Mouse (Mus musculus): ENCODE data around the gene Emc9. TPM values are rescaled to one million over a fixed set of nuclear protein-coding genes. Genes with fewer than 3 reads are reported as not detected.

Gene Emc9
- polyA plus RNA-seq, 2 experiments from 2014 or later: 25.2 to 28.6 TPM

GRCm38 (mm10) chr14:55560202-55561073 is 24.7 kb downstream of the Emc9 start, which contains the start of gene A730061H03Rik:
A730061H03Rik (minus strand) TSS chr14:55560406.
- peak; percentile 86 for ATAC-seq

GRCm38 (mm10) chr14:55559799-55560201 is 25.3 kb downstream of the Emc9 start, which contains the start of gene Dcaf11:
Dcaf11 (plus strand) TSS chr14:55560006.
- ATAC-seq: peak; percentile 32

- no peak for ATAC-seq
These were observed 26.2 kb downstream of the Emc9 start for GRCm38 (mm10) chr14:55558740-55559448.

GRCm38 (mm10) chr14:55557587-55557986 is 27.5 kb downstream of the Emc9 start:
- ATAC-seq: no peak

- ATAC-seq: no peak
These were observed 28.1 kb downstream of the Emc9 start for GRCm38 (mm10) chr14:55557003-55557402.

- ATAC-seq: no peak
These were observed 29.3 kb downstream of the Emc9 start for GRCm38 (mm10) chr14:55555788-55556187.

GRCm38 (mm10) chr14:55554635-55555034 is 30.5 kb downstream of the Emc9 start:
- ATAC-seq: no peak

GRCm38 (mm10) chr14:55551794-55552193 is 33.3 kb downstream of the Emc9 start:
- no peak for ATAC-seq

GRCm38 (mm10) chr14:55551347-55551746 is 33.8 kb downstream of the Emc9 start:
- ATAC-seq: no peak

GRCm38 (mm10) chr14:55550191-55550590 is 34.9 kb downstream of the Emc9 start:
- ATAC-seq: no peak

GRCm38 (mm10) chr14:55544334-55544733 is 40.8 kb downstream of the Emc9 start:
- ATAC-seq: no peak

- no peak for ATAC-seq
These were observed 42.8 kb downstream of the Emc9 start for GRCm38 (mm10) chr14:55542268-55542667.

- no peak for ATAC-seq
These were observed 44.2 kb downstream of the Emc9 start for GRCm38 (mm10) chr14:55540787-55541321.

- ATAC-seq: peak; percentile 76
These were observed 44.9 kb downstream of the Emc9 start, which contains the start of gene Pck2 for GRCm38 (mm10) chr14:55540067-55540786. Pck2 (plus strand) TSS chr14:55540266.

GRCm38 (mm10) chr14:55536116-55536745 is 48.9 kb downstream of the Emc9 start:
- ATAC-seq: no peak

Other genes starting within 250 kb of the Emc9 start
- 10 to 100 TPM; 39.2 to 42.2 TPM for gene Dhrs4, start 106.5 kb downstream of the Emc9 start, polyA plus RNA-seq (2017; shearing (Covaris generic))
- gene Carmil3, start 94.7 kb downstream of the Emc9 start, polyA plus RNA-seq (2017; shearing (Covaris generic)): not detected
- not detected for gene Cpne6, start 74.9 kb downstream of the Emc9 start, polyA plus RNA-seq (2017; shearing (Covaris generic))
- gene Nrl, start 60.3 kb downstream of the Emc9 start, polyA plus RNA-seq (2017; shearing (Covaris generic)): under 1 TPM in 1 of 2 experiments, not detected in 1; 0.07 TPM
- 10 to 100 TPM; 23.6 to 33.4 TPM for gene Pck2, start 45.0 kb downstream of the Emc9 start, polyA plus RNA-seq (2017; shearing (Covaris generic))
- 10 to 100 TPM; 95.9 to 97.4 TPM for gene Dcaf11, start 25.3 kb downstream of the Emc9 start, polyA plus RNA-seq (2017; shearing (Covaris generic))
- not detected for gene A730061H03Rik, start 24.9 kb downstream of the Emc9 start, polyA plus RNA-seq (2017; shearing (Covaris generic))
- gene Fitm1, start 9.7 kb downstream of the Emc9 start, polyA plus RNA-seq (2017; shearing (Covaris generic)): not detected
- gene Psme1, start 7.2 kb downstream of the Emc9 start, polyA plus RNA-seq (2017; shearing (Covaris generic)): 100 to 1,000 TPM; 700 to 830 TPM
- gene Psme2, start 5.8 kb upstream of the Emc9 start, polyA plus RNA-seq (2017; shearing (Covaris generic)): 100 to 1,000 TPM; 980 to 996 TPM
- gene Rnf31, start 6.4 kb upstream of the Emc9 start, polyA plus RNA-seq (2017; shearing (Covaris generic)): 10 to 100 TPM; 32.6 to 33.3 TPM
- gene Irf9, start 18.3 kb upstream of the Emc9 start, polyA plus RNA-seq (2017; shearing (Covaris generic)): 100 to 1,000 TPM; 129 to 164 TPM
- gene Rec8, start 32.7 kb upstream of the Emc9 start, polyA plus RNA-seq (2017; shearing (Covaris generic)): 1 to 10 TPM; 1.3 to 1.9 TPM
- 10 to 100 TPM; 29.2 to 30.6 TPM for gene Ipo4, start 50.7 kb upstream of the Emc9 start, polyA plus RNA-seq (2017; shearing (Covaris generic))
- not detected for gene Gm49378, start 52.6 kb upstream of the Emc9 start, polyA plus RNA-seq (2017; shearing (Covaris generic))
- gene Tm9sf1, start 58.5 kb upstream of the Emc9 start, polyA plus RNA-seq (2017; shearing (Covaris generic)): 10 to 100 TPM; 38.8 to 49.2 TPM
- gene Tssk4, start 64.9 kb upstream of the Emc9 start, polyA plus RNA-seq (2017; shearing (Covaris generic)): 1 to 10 TPM in 1 of 2 experiments, under 1 TPM in 1; 0.57 to 2.1 TPM
- 10 to 100 TPM; 87.8 to 88.5 TPM for gene Mdp1, start 75.2 kb upstream of the Emc9 start, polyA plus RNA-seq (2017; shearing (Covaris generic))
- gene Gmpr2, start 86.6 kb upstream of the Emc9 start, polyA plus RNA-seq (2017; shearing (Covaris generic)): 10 to 100 TPM; 23.7 to 25.9 TPM
- 100 to 1,000 TPM; 361 to 408 TPM for gene Nedd8, start 86.8 kb upstream of the Emc9 start, polyA plus RNA-seq (2017; shearing (Covaris generic))
- gene Tinf2, start 96.5 kb upstream of the Emc9 start, polyA plus RNA-seq (2017; shearing (Covaris generic)): 10 to 100 TPM; 23.4 to 28.3 TPM
- not detected for gene Tgm1, start 128.6 kb upstream of the Emc9 start, polyA plus RNA-seq (2017; shearing (Covaris generic))
- gene Rabggta, start 137.0 kb upstream of the Emc9 start, polyA plus RNA-seq (2017; shearing (Covaris generic)): 10 to 100 TPM; 53.3 to 60.8 TPM
- gene Dhrs1, start 160.4 kb upstream of the Emc9 start, polyA plus RNA-seq (2017; shearing (Covaris generic)): 10 to 100 TPM; 46.4 to 48.9 TPM
- 1 to 10 TPM; 6.0 to 8.2 TPM for gene Nop9, start 160.4 kb upstream of the Emc9 start, polyA plus RNA-seq (2017; shearing (Covaris generic))
- gene Cideb, start 173.2 kb upstream of the Emc9 start, polyA plus RNA-seq (2017; shearing (Covaris generic)): not detected
- gene Ltb4r2, start 176.1 kb upstream of the Emc9 start, polyA plus RNA-seq (2017; shearing (Covaris generic)): under 1 TPM in 1 of 2 experiments, not detected in 1; 0.40 TPM
- gene Ltb4r1, start 180.7 kb upstream of the Emc9 start, polyA plus RNA-seq (2017; shearing (Covaris generic)): 1 to 10 TPM; 2.5 to 5.6 TPM
- gene Adcy4, start 198.8 kb upstream of the Emc9 start, polyA plus RNA-seq (2017; shearing (Covaris generic)): under 1 TPM in 1 of 2 experiments, not detected in 1; 0.08 TPM
- 10 to 100 TPM; 94.3 to 99.3 TPM for gene Ripk3, start 203.6 kb upstream of the Emc9 start, polyA plus RNA-seq (2017; shearing (Covaris generic))
- not detected for gene Nfatc4, start 237.8 kb upstream of the Emc9 start, polyA plus RNA-seq (2017; shearing (Covaris generic))